Mouse (Mus musculus): Measurements from ENCODE around the gene Rasgrp1. TPM values are rescaled to one million over a fixed set of nuclear protein-coding genes. Genes with fewer than 3 reads are reported as not detected.
A peak's percentile ranks its signal among the peaks of the same experiment; 100 is the strongest.

The Rasgrp1 gene
- total RNA-seq (2021) = 100 to 1,000 TPM; 390 to 415 TPM
- long read RNA-seq, experiment 1, full-length matches to known transcripts = 256 of 339 reads
- long read RNA-seq, experiment 1, partial matches to known transcripts = 61 of 339 reads
- long read RNA-seq, experiment 1, other reads (novel, unspliced or antisense) = 22 of 339 reads
- long read RNA-seq, experiment 2, full-length matches to known transcripts = 380 of 495 reads
- long read RNA-seq, experiment 2, partial matches to known transcripts = 89 of 495 reads
- long read RNA-seq, experiment 2, other reads (novel, unspliced or antisense) = 26 of 495 reads

DNA sequence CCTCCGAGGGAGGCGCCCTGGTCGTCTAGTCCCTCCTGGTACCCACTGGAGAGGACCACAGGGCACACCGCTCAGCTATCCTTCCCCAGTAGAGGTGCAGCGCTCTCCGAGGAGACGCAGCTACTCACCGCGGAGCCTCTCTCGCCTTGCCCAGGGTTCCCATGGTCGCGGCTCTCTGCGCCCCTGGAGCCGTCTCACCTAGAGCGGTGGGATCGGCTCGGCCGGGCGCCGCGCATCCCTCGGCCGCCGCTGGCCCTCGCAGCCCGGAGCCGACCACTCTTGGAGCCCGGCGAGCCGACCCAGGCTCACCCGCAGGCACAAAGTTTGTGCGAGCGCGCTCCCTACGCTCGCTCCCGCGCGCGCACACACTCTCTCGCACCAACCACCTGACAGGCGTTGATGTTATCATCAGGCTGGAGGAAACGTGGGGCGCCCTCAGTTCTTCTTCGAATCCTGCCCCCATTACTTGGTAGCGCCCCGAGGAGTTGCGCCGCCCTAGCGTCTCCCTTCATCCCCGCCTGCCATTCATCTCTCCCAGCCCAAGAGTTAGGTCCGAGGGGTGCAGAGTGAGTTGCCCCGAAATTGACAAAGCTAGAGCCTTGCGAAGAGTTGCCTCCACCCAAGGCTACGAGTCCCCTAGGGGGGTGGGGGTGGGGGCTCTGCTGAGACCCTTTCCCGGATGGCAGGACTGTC, at the start of gene Rasgrp1:
Rasgrp1 (minus strand) TSS at position 455 of the 693 bp plus-strand sequence.
- Histone ChIP-seq H3K4me3 (peak within 1 kb of the TSS; percentile 78), H3K27ac (peak within 1 kb of the TSS; percentile 95)
- DNase-seq (ENCODE audit: low spot score in 2 of 2) = peak; percentile 52 to 62
- TF ChIP-seq CTCF (conservative IDR thresholded peaks at IDR 0.05) = no peak; the same call in 1 of the 2 replicates

DNA sequence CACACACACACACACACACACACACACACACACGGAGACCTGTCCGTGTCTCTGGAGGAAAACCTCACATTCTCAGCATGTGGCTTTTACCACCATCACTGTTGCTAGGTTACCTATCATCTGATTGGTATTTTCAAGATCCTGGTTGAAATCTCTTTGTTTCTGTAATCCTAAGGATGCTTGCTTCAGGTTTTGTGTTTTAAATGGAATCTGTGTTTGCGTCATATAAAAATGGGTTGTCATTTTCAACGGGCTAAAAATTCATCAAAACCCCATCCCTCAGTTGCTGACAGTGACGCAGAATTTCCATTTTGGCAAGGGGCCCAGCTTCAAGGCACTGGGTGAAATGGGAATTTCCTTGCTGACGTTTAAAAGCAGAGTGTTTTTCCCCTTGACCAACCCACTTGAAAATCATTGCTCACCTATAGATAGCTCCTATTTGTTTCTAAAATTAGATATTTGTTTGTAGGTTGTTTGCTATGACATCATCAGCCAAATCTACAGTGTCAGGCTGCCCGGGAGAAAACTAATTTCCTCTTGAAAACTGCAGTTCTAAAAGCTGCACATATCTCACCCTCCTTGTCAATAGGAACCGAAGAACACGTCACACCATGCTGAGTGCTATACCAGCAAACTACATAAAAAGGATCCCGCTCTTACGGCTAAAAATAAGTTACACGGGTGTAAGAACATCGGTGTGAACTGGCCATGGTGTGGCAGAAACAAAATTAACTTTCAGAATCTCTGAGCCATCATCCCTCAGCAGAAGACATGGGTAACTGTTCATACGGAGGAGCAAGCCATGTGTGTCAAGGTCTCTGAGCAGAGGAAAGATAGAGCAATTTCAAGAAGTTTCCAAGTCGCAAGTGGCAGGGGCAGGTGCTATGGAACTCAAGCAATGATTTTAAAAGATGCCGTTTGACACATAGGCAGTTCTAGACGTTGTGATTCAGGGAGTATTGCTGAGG, 47.4 kb upstream of the Rasgrp1 start:
- DNase-seq (ENCODE audit: low spot score in 2 of 2) = peak; percentile 37 to 44
- H3K27ac ChIP-seq = no peak overlapping the region
- no peak for TF ChIP-seq CTCF (conservative IDR thresholded peaks at IDR 0.05)
- H3K4me3 ChIP-seq = no peak overlapping the region

DNA sequence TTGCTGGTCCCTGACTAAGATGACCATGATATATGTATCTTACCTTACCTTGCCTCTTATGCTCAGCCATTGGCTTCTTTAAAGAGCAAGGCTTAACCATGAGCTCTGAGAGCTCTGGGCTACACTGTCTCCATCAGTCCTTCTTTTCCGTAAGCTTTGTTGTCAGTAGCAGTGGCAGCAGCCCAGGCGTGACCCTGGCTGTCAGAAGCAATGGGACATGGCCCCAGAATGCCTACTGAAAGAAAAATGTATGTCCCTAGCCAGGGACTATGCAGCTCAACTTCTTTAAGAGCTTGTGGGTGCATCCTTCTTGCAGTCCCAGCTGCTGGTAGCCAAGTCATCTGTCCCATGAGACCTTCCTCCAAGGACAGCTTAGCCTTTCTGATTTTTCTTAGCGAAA, 46.7 kb upstream of the Rasgrp1 start:
- H3K4me3 ChIP-seq = no peak overlapping the region
- TF ChIP-seq CTCF (conservative IDR thresholded peaks at IDR 0.05) = no peak
- H3K27ac ChIP-seq = peak overlapping the region; percentile 69
- DNase-seq (ENCODE audit: low spot score in 2 of 2) = no peak

DNA sequence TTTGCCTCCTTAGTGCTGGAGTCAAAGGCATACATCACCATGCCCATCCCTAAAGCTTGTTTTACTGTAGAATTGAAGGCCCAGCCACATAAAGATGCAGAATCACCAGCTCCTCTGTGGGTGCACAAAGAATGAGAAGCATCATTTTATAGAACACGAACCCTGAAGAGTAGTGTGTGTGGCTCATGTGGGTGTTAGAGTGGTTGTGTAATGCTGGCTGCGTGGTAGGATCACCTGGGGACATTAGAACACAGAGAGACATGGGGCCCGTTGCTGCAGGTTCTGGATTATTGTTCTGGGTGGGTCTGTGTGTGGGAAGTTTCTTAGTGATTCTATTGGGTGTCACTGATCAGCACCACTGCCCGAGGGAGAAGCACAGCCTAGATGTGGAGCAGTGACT, 45.3 kb upstream of the Rasgrp1 start:
- Histone ChIP-seq H3K4me3 (no peak overlapping the region), H3K27ac (peak overlapping the region; percentile 69)
- no peak for TF ChIP-seq CTCF (conservative IDR thresholded peaks at IDR 0.05)
- no peak for DNase-seq (ENCODE audit: low spot score in 2 of 2)

DNA sequence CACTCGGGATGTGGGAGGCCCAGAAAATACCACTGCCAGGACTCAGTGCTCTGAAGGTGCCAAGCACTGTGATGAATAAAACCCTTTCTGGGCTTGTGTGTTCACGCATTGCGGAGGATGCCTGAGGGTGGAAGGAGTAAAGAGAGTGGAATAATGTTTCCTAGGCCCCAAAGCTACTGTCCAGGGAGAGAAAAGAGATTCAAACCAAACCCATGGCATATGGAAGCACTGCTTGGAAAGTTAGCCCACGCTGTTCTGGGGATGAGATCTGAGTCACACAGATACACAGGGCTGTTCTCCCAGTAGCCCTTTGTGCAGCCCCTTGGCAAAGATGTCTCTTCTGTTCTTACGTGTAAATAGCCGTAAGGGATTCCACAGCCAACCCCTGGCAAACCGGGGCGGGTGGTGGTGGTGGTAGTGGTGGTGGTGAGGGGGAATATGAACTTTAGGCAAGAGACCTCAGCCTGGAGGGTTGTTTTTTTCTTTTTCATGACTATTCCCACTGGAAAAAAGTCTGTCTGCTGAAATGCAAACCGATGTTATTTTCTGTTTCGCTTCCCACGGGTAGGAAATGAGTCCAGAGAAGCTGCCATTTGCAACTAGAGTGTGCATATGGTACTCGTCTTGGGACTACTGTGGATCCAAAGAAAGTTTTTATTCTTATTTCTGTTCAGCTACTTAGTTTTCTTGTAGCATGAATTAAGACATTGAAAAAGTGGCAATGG, 44.3 kb upstream of the Rasgrp1 start:
- peak overlapping the region; percentile 83 for H3K27ac ChIP-seq
- no peak overlapping the region for H3K4me3 ChIP-seq
- DNase-seq (ENCODE audit: low spot score in 2 of 2) = peak; percentile 48 to 76
- TF ChIP-seq CTCF (conservative IDR thresholded peaks at IDR 0.05) = no peak

DNA sequence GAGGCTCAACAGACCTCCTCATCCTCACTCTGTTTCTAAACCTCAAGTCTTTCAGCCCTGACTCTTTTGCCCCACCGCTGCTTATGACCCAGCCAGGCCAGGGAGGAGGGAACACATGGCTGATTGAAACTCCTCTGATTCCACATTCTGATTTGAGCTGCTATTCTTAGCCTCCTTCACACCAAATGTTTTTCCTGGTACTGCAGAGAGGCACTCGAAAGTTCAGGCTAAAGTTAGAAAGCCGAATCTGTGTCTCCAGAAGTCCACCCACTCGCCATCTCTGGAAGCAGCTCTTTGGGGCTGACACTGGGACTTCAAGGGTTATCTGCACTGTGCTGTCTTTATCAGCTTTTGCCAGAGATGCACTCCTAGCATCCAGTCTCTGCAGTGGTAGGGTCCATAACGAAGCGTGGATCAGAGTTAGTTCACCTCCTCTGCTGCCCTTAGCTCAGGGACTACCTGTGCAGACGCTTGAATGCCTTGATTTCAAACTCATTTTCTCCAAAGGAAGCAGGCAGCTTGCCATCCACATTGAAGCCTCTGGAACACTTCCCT, 43.3 kb upstream of the Rasgrp1 start:
- DNase-seq (ENCODE audit: low spot score in 2 of 2) = peak; percentile 31 to 35
- Histone ChIP-seq H3K4me3 (no peak overlapping the region), H3K27ac (peak overlapping the region; percentile 83)
- TF ChIP-seq CTCF (conservative IDR thresholded peaks at IDR 0.05) = no peak

DNA sequence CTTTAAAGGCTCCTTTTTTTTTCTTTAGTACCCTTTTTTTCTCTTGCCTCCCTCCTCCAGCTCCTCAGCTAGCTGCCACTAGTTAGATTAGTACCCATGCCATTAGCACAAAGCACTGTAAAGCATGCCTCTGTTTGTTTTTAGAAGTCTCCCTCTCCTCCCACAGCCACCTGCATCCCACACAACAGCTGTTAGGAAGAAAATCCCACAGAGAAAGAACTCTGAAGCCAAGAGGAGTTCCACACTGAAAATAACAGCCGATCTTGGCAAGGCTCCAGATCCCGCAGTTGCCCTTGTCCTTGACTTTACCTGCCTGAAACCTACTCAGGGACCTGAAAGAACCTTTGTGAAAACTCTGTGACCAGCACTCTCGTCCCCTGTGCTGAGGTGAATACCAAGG, 38.5 kb upstream of the Rasgrp1 start:
- TF ChIP-seq CTCF (conservative IDR thresholded peaks at IDR 0.05) = no peak
- Histone ChIP-seq H3K27ac (peak overlapping the region; percentile 43; the same call in 1 of the 2 replicates), H3K4me3 (no peak overlapping the region)
- peak; percentile 58 to 63 for DNase-seq (ENCODE audit: low spot score in 2 of 2)

DNA sequence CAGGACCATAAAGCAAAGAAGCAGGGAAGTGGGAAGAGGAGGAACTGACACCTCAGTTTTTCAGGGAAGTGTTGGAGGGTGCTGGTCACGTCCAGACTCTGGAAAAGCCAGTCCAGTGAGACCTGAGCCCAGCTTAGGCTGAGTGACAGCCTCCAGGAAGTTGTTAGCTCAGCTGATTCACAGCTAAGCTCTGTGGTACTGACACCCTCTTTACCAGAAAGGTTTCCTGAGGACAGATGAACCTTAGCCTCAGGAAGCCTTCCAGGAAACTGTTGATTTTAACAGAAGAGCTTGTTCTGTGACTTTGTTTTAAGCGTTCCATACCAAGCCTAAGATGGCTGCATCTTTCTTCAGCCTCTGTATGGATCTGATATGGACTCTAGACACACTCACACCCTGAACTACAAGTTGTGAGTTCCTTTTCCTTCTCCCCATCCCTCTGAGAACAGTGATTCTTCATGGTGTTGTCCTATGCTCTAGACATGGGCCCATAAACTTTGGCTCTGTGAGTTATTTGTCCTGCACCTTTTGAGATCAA, 31.6 kb upstream of the Rasgrp1 start:
- no peak overlapping the region for H3K4me3 ChIP-seq
- DNase-seq (ENCODE audit: low spot score in 2 of 2) = no peak
- H3K27ac ChIP-seq = no peak overlapping the region
- no peak for TF ChIP-seq CTCF (conservative IDR thresholded peaks at IDR 0.05)

DNA sequence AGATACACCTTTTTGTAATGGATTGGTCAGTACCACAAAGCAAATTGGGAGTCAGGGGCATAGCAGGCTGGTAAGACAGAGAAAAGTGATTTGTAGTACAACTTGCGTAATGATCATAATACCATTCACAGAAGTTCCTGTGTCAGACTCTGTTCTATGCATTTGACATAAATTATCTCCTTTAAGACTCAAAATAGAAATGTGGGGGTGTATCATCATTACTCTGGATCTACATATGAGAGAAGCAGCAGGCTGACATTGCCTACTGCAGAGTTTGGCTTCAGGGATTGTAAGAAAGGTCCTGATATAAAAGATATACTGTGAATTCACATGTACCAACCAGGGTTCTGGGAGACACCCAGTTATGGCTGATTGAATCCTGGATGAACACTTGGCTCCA, 28.9 kb upstream of the Rasgrp1 start:
- Histone ChIP-seq H3K27ac (no peak overlapping the region), H3K4me3 (no peak overlapping the region)
- TF ChIP-seq CTCF (conservative IDR thresholded peaks at IDR 0.05) = no peak
- no peak for DNase-seq (ENCODE audit: low spot score in 2 of 2)

DNA sequence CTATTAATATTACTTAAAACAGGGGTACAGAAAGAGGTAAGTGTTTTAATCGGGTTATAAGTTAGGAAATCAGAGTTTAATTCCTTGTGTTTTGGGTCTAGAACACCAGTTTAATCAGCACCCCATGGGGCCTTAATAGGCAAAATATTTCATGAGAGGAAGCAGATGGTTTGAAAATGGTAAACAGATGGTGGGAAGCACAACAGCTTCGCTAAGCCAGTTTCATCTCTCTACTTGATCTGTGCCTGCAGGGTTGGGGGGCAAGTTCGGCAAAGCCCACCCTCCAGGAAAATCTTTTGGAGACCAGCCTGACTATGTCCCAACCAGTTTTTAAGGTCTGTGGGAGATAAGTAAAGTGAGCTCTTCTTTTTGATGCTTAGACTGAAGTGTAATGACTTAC, 23.7 kb upstream of the Rasgrp1 start:
- no peak overlapping the region for H3K4me3 ChIP-seq
- DNase-seq (ENCODE audit: low spot score in 2 of 2) = peak in 1 of 2 experiments; percentile 62
- TF ChIP-seq CTCF (conservative IDR thresholded peaks at IDR 0.05) = no peak

DNA sequence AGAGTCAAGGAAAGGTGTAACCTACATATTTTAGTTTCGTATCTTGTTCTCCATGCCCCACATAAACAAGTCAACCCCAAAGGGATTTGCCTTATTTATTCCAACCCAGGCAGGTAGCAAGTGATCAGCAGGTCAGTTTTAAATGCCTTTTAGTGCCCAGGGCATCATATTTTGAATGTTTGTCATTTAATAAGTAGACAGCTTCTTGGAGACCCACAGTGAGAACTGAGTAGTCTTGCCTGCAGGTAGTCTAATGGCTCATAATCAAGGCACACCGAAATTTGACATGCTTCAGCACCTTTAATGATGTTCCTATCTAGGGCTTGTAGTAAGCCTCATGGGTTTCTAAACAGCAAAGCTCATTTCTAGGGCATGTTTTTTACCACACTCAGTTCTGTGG, 21.3 kb upstream of the Rasgrp1 start:
- Histone ChIP-seq H3K27ac (no peak overlapping the region), H3K4me3 (no peak overlapping the region)
- TF ChIP-seq CTCF (conservative IDR thresholded peaks at IDR 0.05) = no peak
- no peak for DNase-seq (ENCODE audit: low spot score in 2 of 2)

More for the DNA sequence above, 23.7 kb upstream of the Rasgrp1 start:
- H3K27ac ChIP-seq = no peak overlapping the region

DNA sequence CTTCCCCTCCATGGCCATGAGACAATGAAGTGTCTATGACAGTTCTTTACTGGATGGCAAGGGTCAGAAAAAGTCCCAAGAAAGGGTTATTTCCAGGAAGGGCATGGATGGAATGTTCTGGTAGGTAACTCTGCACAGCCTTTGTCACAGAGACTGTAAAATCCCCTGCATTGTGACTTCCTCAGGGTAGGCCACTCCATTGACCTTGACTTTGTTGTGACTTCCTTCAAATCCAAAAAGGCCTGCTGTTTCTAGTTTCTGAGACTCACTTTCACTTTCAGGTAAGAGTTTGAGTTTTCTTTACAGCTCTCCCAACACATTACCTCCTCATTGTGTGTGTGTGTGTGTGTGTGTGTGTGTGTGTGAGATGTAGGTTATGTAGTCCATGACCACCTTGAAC, 15.1 kb upstream of the Rasgrp1 start:
- no peak for DNase-seq (ENCODE audit: low spot score in 2 of 2)
- no peak overlapping the region for H3K4me3 ChIP-seq
- no peak overlapping the region for H3K27ac ChIP-seq
- TF ChIP-seq CTCF (conservative IDR thresholded peaks at IDR 0.05) = no peak
